Mouse (Mus musculus) midbrain, embryonic 14.5 days (tissue): Measurements from ENCODE around the gene Tbc1d1. TPM values are rescaled to one million over a fixed set of nuclear protein-coding genes. Genes with fewer than 3 reads are reported as not detected.

ENCODE experiments used
- ATAC-seq: fragments of 200-750 bp; cut with Nextera tagmentation; 2 replicates; pipeline ENCODE4 v1.8.0; 2017; ENCODE audit warnings: moderate number of reproducible peaks, moderate library complexity; ENCODE audit not compliant: low FRiP score, low TSS enrichment
- DNase-seq: peaks from one replicate; pipeline ENCODE4 v3.0.0-alpha.2; 2015
- H3K27ac ChIP-seq: fragments of 300-500 bp; sonication (generic); replicated peaks from 2 replicates; pipeline ENCODE4 v1.5.1; 2014; ENCODE audit warnings: mild to moderate bottlenecking, low read depth, low read length, moderate library complexity
- H3K27me3 ChIP-seq: fragments of 300-500 bp; sonication (generic); 2 replicates; pipeline ENCODE4 v1.6.1; 2014; ENCODE audit warnings: low read length, control low read depth, mixed read lengths; ENCODE audit not compliant: control insufficient read depth, insufficient read depth
- H3K36me3 ChIP-seq: fragments of 300-500 bp; sonication (generic); 2 replicates; pipeline ENCODE4 v1.6.1; 2014; ENCODE audit warnings: low read length, control low read depth; ENCODE audit not compliant: control insufficient read depth, insufficient read depth
- H3K4me1 ChIP-seq: fragments of 300-500 bp; sonication (generic); 2 replicates; pipeline ENCODE4 v1.6.1; 2014; ENCODE audit warnings: mild to moderate bottlenecking, antibody characterized with exemption, low read length, control low read depth; ENCODE audit not compliant: control insufficient read depth, insufficient read depth
- H3K4me2 ChIP-seq: fragments of 300-500 bp; sonication (generic); 2 replicates; pipeline ENCODE4 v1.6.1; 2014; ENCODE audit warnings: mild to moderate bottlenecking, low read length, moderate library complexity
- H3K4me3 ChIP-seq: fragments of 300-500 bp; sonication (generic); replicated peaks from 2 replicates; pipeline ENCODE4 v1.5.1; 2014; ENCODE audit warnings: low read depth, low read length
- H3K9ac ChIP-seq: fragments of 300-500 bp; sonication (generic); replicated peaks from 2 replicates; pipeline ENCODE4 v1.6.1; 2014; ENCODE audit warnings: mild to moderate bottlenecking, low read length, moderate library complexity
- H3K9me3 ChIP-seq: fragments of 300-500 bp; sonication (generic); 2 replicates; pipeline ENCODE4 v1.6.1; 2016; ENCODE audit warnings: low read length, control low read depth, mixed read lengths; ENCODE audit not compliant: control insufficient read depth
- WGBS: fragments of 180-500 bp; shearing (Covaris S2); extraction: QIAGEN DNeasy Blood & Tissue Kit; methylation state at CpG from one replicate; pipeline ENCODE4 v1.1.7; 2014; 5-methylcytosine and 5-hydroxymethylcytosine counted together
- polyA plus RNA-seq: library from polyadenylated mRNA; unstranded; fragments of >200 nt; fragmentation: Nextera tagmentation; extraction: Ambion mirVana; gene quantifications from 2 replicates; pipeline ENCODE4 v1.2.1, GENCODE M21; 2014

The Tbc1d1 gene
- polyA plus RNA-seq, 1 experiment from 2014 or later, result 11.7 TPM

GRCm38 (mm10) chr5:64207800-64208199, 51.7 kb downstream of the Tbc1d1 start:
- ATAC-seq, result no peak
- Histone ChIP-seq H3K9ac (no peak overlapping the region), H3K27me3 (no peaks in the 10 kb centered on the region), H3K4me3 (no peak overlapping the region), H3K9me3 (no peaks in the 10 kb centered on the region), H3K4me2 (no peak overlapping the region), H3K36me3 (no peaks in the 10 kb centered on the region), H3K4me1 (no peaks in the 10 kb centered on the region), H3K27ac (no peak overlapping the region)
- 93% methylated on average over 6 of the region's 6 CpGs for WGBS
- no peak for DNase-seq

- no peak for DNase-seq
- 87% methylated on average over 4 of the region's 4 CpGs for WGBS
- no peak overlapping the region for H3K9ac ChIP-seq
- no peak overlapping the region for H3K4me3 ChIP-seq
- H3K4me2 ChIP-seq, result no peak overlapping the region
- H3K36me3 ChIP-seq, result no peaks in the 10 kb centered on the region
- no peaks in the 10 kb centered on the region for H3K9me3 ChIP-seq
- H3K27ac ChIP-seq, result no peak overlapping the region
- H3K27me3 ChIP-seq, result no peaks in the 10 kb centered on the region
- no peaks in the 10 kb centered on the region for H3K4me1 ChIP-seq
- ATAC-seq, result no peak
Observed at GRCm38 (mm10) chr5:64210817-64211216, 54.7 kb downstream of the Tbc1d1 start.

GRCm38 (mm10) chr5:64211284-64211683, 55.2 kb downstream of the Tbc1d1 start:
- Histone ChIP-seq H3K27me3 (no peaks in the 10 kb centered on the region), H3K9ac (no peak overlapping the region), H3K27ac (no peak overlapping the region), H3K36me3 (no peaks in the 10 kb centered on the region), H3K4me2 (no peak overlapping the region), H3K9me3 (no peaks in the 10 kb centered on the region), H3K4me3 (no peak overlapping the region), H3K4me1 (no peaks in the 10 kb centered on the region)
- 87% methylated on average over 7 of the region's 7 CpGs for WGBS
- DNase-seq (no peak), ATAC-seq (no peak)

- H3K4me1 ChIP-seq, result no peaks in the 10 kb centered on the region
- no peaks in the 10 kb centered on the region for H3K27me3 ChIP-seq
- no peak overlapping the region for H3K9ac ChIP-seq
- no peaks in the 10 kb centered on the region for H3K9me3 ChIP-seq
- no peak for ATAC-seq
- H3K36me3 ChIP-seq, result no peaks in the 10 kb centered on the region
- H3K4me3 ChIP-seq, result no peak overlapping the region
- DNase-seq, result no peak
- no peak overlapping the region for H3K4me2 ChIP-seq
- H3K27ac ChIP-seq, result no peak overlapping the region
- 79% methylated on average over 5 of the region's 5 CpGs for WGBS
Observed at GRCm38 (mm10) chr5:64212206-64212605, 56.1 kb downstream of the Tbc1d1 start.

GRCm38 (mm10) chr5:64212619-64213018, 56.5 kb downstream of the Tbc1d1 start:
- Histone ChIP-seq H3K36me3 (no peaks in the 10 kb centered on the region), H3K27ac (no peak overlapping the region), H3K9me3 (no peaks in the 10 kb centered on the region), H3K27me3 (no peaks in the 10 kb centered on the region), H3K4me3 (no peak overlapping the region), H3K4me2 (no peak overlapping the region), H3K9ac (no peak overlapping the region), H3K4me1 (no peaks in the 10 kb centered on the region)
- DNase-seq (no peak), ATAC-seq (no peak)
- WGBS, result 80% methylated on average over 3 of the region's 3 CpGs

GRCm38 (mm10) chr5:64215806-64216205, 59.7 kb downstream of the Tbc1d1 start:
- no peaks in the 10 kb centered on the region for H3K4me1 ChIP-seq
- no peaks in the 10 kb centered on the region for H3K27me3 ChIP-seq
- no peak overlapping the region for H3K27ac ChIP-seq
- H3K4me3 ChIP-seq, result no peak overlapping the region
- H3K4me2 ChIP-seq, result no peak overlapping the region
- no peaks in the 10 kb centered on the region for H3K36me3 ChIP-seq
- DNase-seq, result no peak
- 95% methylated on average over 5 of the region's 5 CpGs for WGBS
- ATAC-seq, result no peak
- H3K9me3 ChIP-seq, result no peaks in the 10 kb centered on the region
- H3K9ac ChIP-seq, result no peak overlapping the region

GRCm38 (mm10) chr5:64216326-64216725, 60.2 kb downstream of the Tbc1d1 start:
- H3K9me3 ChIP-seq, result no peaks in the 10 kb centered on the region
- no peak overlapping the region for H3K9ac ChIP-seq
- H3K4me3 ChIP-seq, result no peak overlapping the region
- no peaks in the 10 kb centered on the region for H3K36me3 ChIP-seq
- ATAC-seq (no peak), DNase-seq (no peak)
- 89% methylated on average over 4 of the region's 4 CpGs for WGBS
- no peak overlapping the region for H3K27ac ChIP-seq
- H3K4me1 ChIP-seq, result no peaks in the 10 kb centered on the region
- no peaks in the 10 kb centered on the region for H3K27me3 ChIP-seq
- H3K4me2 ChIP-seq, result no peak overlapping the region

GRCm38 (mm10) chr5:64217256-64217655, 61.2 kb downstream of the Tbc1d1 start:
- H3K4me3 ChIP-seq, result no peak overlapping the region
- WGBS, result 82% methylated on average over 8 of the region's 8 CpGs
- ATAC-seq (no peak), DNase-seq (no peak)
- H3K9me3 ChIP-seq, result no peaks in the 10 kb centered on the region
- H3K9ac ChIP-seq, result no peak overlapping the region
- H3K27ac ChIP-seq, result no peak overlapping the region
- H3K27me3 ChIP-seq, result no peaks in the 10 kb centered on the region
- H3K4me2 ChIP-seq, result no peak overlapping the region
- H3K4me1 ChIP-seq, result no peaks in the 10 kb centered on the region
- H3K36me3 ChIP-seq, result no peaks in the 10 kb centered on the region

GRCm38 (mm10) chr5:64217816-64218602, 61.9 kb downstream of the Tbc1d1 start:
- DNase-seq, result no peak
- H3K4me2 ChIP-seq, result no peak overlapping the region
- H3K4me1 ChIP-seq, result no peaks in the 10 kb centered on the region
- no peaks in the 10 kb centered on the region for H3K36me3 ChIP-seq
- H3K9ac ChIP-seq, result no peak overlapping the region
- WGBS, result 79% methylated on average over 13 of the region's 13 CpGs
- no peak overlapping the region for H3K4me3 ChIP-seq
- H3K9me3 ChIP-seq, result no peaks in the 10 kb centered on the region
- no peak for ATAC-seq
- no peak overlapping the region for H3K27ac ChIP-seq
- H3K27me3 ChIP-seq, result no peaks in the 10 kb centered on the region
